Mouse (Mus musculus): ENCODE results near the gene Gm136. TPM values are rescaled to one million over a fixed set of nuclear protein-coding genes. Genes with fewer than 3 reads are reported as not detected.

Gm136 gene
- not detected in 2 replicates for polyA plus RNA-seq (2012; rRNA removed)

DNA sequence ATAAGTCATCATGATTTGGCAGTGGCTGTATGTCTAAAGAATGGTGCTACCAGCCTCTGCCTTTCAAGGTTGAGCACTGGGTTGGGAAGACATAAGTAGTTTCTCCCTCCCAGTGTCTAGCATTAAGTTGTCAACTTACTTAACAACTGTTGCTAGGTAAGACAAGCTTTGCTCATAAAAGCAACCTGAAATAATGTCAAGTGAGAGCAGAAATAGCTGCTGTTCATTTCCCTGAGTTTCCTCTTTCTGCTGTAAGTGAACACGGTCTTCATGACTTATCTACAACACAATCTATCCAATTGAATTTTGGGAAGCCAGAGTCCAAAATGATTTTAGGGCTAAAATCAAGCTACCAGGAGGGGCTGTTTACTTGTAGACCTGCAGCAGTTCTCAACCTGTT is at the start of gene Gm136:
Gm136 (minus strand) TSS at position 101 of the 400 bp plus-strand sequence.
- TF ChIP-seq CTCF (IDR thresholded peaks at IDR 0.05; ENCODE audit: insufficient read depth, low read length), result no peak
- no peak for TF ChIP-seq POLR2A (IDR thresholded peaks at IDR 0.05; ENCODE audit: borderline replicate concordance, extremely low read depth, low read depth, low read length)
- DNase-seq, result no peak
- 76% methylated on average over 1 of the region's 1 CpGs for WGBS
- Histone ChIP-seq H3K4me1 (ENCODE audit: control insufficient read depth, insufficient read depth, low read length) (no peaks in the 10 kb centered on the region), H3K4me3 (replicated peaks; ENCODE audit: extremely low read depth, low read depth, low read length) (no peak within 1 kb of the TSS)

- no peaks in the 10 kb centered on the region; the same call in 1 of the 2 replicates for H3K4me1 ChIP-seq (ENCODE audit: control insufficient read depth, insufficient read depth, low read length)
- 88% methylated on average over 14 of the region's 14 CpGs for WGBS
- TF ChIP-seq POLR2A (IDR thresholded peaks at IDR 0.05; ENCODE audit: borderline replicate concordance, extremely low read depth, low read depth, low read length), result no peak
- no peak for TF ChIP-seq CTCF (IDR thresholded peaks at IDR 0.05; ENCODE audit: insufficient read depth, low read length)
- DNase-seq, result no peak
- no peak overlapping the region for H3K4me3 ChIP-seq (replicated peaks; ENCODE audit: extremely low read depth, low read depth, low read length)
These were observed 45.3 kb upstream of the Gm136 start for GRCm38 (mm10) chr4:34801166-34802034.

DNA sequence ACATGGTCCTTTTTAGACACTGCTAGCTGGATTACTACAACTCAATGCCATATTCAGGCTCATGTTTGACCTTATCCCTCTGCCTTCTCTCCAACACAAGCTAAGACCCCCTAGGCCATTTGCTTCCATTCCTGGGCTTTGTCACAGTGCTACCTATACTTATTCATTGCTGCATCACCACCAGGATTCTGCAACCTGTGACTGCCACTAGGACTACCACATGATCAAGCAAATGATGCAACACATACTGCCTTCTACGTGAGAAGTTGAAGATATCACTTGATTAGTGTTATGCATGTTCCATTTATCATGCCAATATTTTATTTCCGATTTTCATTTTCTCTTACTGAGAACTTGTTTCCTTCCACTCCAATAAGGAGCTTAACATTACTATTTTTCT is 41.9 kb upstream of the Gm136 start:
- 82% methylated on average over 2 of the region's 2 CpGs for WGBS
- no peak for DNase-seq
- no peak for TF ChIP-seq POLR2A (IDR thresholded peaks at IDR 0.05; ENCODE audit: borderline replicate concordance, extremely low read depth, low read depth, low read length)
- no peaks in the 10 kb centered on the region for H3K4me1 ChIP-seq (ENCODE audit: control insufficient read depth, insufficient read depth, low read length)
- H3K4me3 ChIP-seq (replicated peaks; ENCODE audit: extremely low read depth, low read depth, low read length), result no peak overlapping the region

DNA sequence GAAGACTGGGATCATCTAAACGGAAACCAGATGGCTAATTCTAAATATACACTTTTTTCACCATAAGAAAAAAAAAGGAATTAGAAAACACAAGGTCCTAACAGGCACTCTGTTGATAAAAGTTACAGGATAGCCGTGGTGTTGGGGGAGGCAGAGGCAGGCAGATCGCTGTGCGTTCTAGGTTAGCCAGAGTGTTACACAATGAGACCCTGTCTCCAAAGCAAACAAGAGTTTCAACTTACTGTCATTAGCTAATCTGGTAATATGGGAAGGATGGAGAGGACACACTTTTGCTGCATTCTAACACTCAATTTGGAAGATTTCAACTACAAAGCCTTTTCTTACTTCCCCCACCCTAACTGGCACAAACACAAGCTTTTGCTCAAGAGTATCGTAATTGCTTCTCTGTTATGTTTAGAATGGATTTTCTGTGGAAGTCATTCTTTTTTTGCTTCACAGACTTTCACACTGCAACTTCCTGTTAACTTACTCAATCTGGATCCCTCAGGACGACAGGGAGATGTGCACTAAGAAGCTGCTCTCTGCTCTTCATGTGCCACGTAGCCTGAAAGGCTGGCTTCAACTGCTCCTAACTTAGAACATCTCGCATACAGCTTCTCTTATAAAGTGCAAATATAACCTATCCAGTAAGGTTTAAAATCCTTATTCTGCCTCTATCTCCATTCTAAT is 41.4 kb upstream of the Gm136 start:
- Histone ChIP-seq H3K4me3 (replicated peaks; ENCODE audit: extremely low read depth, low read depth, low read length) (no peak overlapping the region), H3K4me1 (ENCODE audit: control insufficient read depth, insufficient read depth, low read length) (no peaks in the 10 kb centered on the region)
- 58% methylated on average over 8 of the region's 8 CpGs for WGBS
- DNase-seq, result no peak
- TF ChIP-seq CTCF (IDR thresholded peaks at IDR 0.05; ENCODE audit: insufficient read depth, low read length) (no peak), POLR2A (IDR thresholded peaks at IDR 0.05; ENCODE audit: borderline replicate concordance, extremely low read depth, low read depth, low read length) (no peak)

DNA sequence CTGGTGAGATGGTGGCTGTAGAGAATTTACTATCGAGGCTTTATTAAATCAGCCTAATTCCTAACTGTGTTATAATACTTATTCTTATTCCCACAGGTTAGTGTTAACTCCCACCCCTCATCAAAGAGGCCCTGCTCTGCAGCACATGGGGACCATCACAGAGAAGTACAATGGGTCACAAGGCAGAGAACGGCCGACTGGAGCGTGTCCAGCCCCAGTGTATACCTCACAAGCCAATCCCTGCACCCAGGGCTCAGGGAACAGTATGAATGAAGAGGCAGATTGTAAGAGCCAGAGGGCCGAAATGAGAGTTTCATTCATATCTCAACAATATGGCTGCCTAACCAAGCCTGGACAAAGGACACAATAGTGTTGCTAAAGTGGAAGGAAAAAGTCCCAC is 40.2 kb upstream of the Gm136 start:
- 86% methylated on average over 5 of the region's 5 CpGs for WGBS
- no peak for DNase-seq
- TF ChIP-seq CTCF (IDR thresholded peaks at IDR 0.05; ENCODE audit: insufficient read depth, low read length), result no peak
- no peak for TF ChIP-seq POLR2A (IDR thresholded peaks at IDR 0.05; ENCODE audit: borderline replicate concordance, extremely low read depth, low read depth, low read length)
- no peaks in the 10 kb centered on the region for H3K4me1 ChIP-seq (ENCODE audit: control insufficient read depth, insufficient read depth, low read length)
- no peak overlapping the region for H3K4me3 ChIP-seq (replicated peaks; ENCODE audit: extremely low read depth, low read depth, low read length)

DNA sequence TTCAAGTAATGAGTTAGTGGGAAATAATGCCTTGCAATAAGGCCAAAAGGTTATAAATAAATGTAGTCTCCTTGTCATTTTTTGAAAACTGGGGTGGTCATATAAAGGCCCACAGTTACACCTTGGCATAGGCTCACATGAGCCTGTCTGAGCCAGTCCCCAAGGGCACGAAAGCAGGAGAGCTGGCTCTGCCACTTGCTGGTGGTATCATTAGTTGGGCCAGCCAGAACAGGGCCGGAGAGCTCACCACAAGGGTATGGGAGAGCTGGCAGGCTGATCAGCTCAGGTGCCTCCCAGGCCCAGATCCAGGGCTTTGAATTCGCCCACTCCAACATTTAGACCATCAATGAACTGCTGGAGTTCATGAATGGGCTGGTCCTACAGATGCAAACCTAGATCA is 30.4 kb upstream of the Gm136 start:
- TF ChIP-seq POLR2A (IDR thresholded peaks at IDR 0.05; ENCODE audit: borderline replicate concordance, extremely low read depth, low read depth, low read length) (no peak), CTCF (IDR thresholded peaks at IDR 0.05; ENCODE audit: insufficient read depth, low read length) (no peak)
- WGBS, result 73% methylated on average over 3 of the region's 3 CpGs
- H3K4me3 ChIP-seq (replicated peaks; ENCODE audit: extremely low read depth, low read depth, low read length), result no peak overlapping the region
- H3K4me1 ChIP-seq (ENCODE audit: control insufficient read depth, insufficient read depth, low read length), result no peaks in the 10 kb centered on the region
- no peak for DNase-seq

GRCm38 (mm10) chr4:34785646-34786045 is 29.6 kb upstream of the Gm136 start:
- TF ChIP-seq CTCF (IDR thresholded peaks at IDR 0.05; ENCODE audit: insufficient read depth, low read length) (no peak), POLR2A (IDR thresholded peaks at IDR 0.05; ENCODE audit: borderline replicate concordance, extremely low read depth, low read depth, low read length) (no peak)
- H3K4me3 ChIP-seq (replicated peaks; ENCODE audit: extremely low read depth, low read depth, low read length), result no peak overlapping the region
- no peak for DNase-seq
- 64% methylated on average over 2 of the region's 2 CpGs for WGBS
- H3K4me1 ChIP-seq (ENCODE audit: control insufficient read depth, insufficient read depth, low read length), result no peaks in the 10 kb centered on the region

DNA sequence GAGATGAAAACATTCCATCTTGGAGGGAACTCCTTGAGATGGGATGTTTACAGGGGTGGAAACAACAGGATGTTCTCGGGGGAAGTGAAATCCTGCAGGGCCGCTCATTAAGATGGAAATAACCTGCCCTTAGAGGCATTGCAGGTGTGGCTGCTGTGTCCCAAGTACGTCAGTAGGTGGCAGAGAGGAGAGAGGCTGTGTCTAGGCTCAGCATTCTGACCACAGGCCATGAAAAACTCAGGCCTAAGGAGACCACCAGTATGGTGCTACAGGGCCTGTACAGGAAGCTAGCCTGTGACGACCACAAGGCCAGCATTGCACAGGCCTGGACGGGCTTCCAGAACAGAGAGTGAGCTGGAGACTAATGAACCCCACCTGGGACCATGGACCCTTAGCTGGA is 28.8 kb upstream of the Gm136 start:
- 52% methylated on average over 5 of the region's 5 CpGs for WGBS
- H3K4me3 ChIP-seq (replicated peaks; ENCODE audit: extremely low read depth, low read depth, low read length), result no peak overlapping the region
- TF ChIP-seq POLR2A (IDR thresholded peaks at IDR 0.05; ENCODE audit: borderline replicate concordance, extremely low read depth, low read depth, low read length) (no peak), CTCF (IDR thresholded peaks at IDR 0.05; ENCODE audit: insufficient read depth, low read length) (peak; percentile 51)
- H3K4me1 ChIP-seq (ENCODE audit: control insufficient read depth, insufficient read depth, low read length), result no peaks in the 10 kb centered on the region
- DNase-seq, result no peak

DNA sequence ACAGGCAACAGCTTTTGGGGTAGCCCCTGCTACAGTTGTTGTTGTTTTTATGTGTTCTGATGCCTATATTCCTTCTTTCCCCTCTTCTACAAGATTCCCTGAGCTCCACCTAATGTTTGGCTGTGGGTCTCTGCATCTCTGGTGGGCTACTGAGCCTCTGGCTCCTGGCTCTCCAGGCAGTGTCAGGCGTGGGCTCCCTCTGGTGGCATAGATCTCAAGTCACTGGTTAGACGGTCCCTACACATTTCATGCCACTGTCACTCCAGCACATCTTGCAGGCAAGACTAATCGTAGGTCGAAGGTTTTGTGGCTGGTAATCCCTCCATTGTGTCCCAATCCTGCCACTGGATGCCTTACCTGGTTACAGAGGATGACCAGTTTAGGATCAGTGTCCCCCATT is 26.7 kb upstream of the Gm136 start:
- 30% methylated on average over 4 of the region's 4 CpGs for WGBS
- no peak overlapping the region for H3K4me3 ChIP-seq (replicated peaks; ENCODE audit: extremely low read depth, low read depth, low read length)
- TF ChIP-seq CTCF (IDR thresholded peaks at IDR 0.05; ENCODE audit: insufficient read depth, low read length) (no peak), POLR2A (IDR thresholded peaks at IDR 0.05; ENCODE audit: borderline replicate concordance, extremely low read depth, low read depth, low read length) (no peak)
- H3K4me1 ChIP-seq (ENCODE audit: control insufficient read depth, insufficient read depth, low read length), result no peaks in the 10 kb centered on the region
- no peak for DNase-seq

All from lung, adult 2 months (tissue).